Mouse (Mus musculus): ENCODE measurements around the gene Il2rb.

Gene Il2rb

GRCm38 (mm10) chr15:78494968-78495406, at the start of gene Il2rb:
Gene Il2rb (minus strand): TSS chr15:78495271.
- H3K4me1 ChIP-seq (replicated peaks; ENCODE audit: low read depth, low read length): no peaks in the 10 kb centered on the region
- TF ChIP-seq POU5F1 (IDR thresholded peaks at IDR 0.05; ENCODE audit: borderline replicate concordance, low read length) (no peak), NANOG (IDR thresholded peaks at IDR 0.05; ENCODE audit: borderline replicate concordance, low read length) (no peak), CTCF (conservative IDR thresholded peaks at IDR 0.05; ENCODE audit: low read length) (no peak)
- H3K27me3 ChIP-seq (ENCODE audit: insufficient read depth, low read length): no peaks in the 10 kb centered on the region; the same call in 1 of the 2 replicates
- no peak within 1 kb of the TSS for H3K4me3 ChIP-seq (replicated peaks; ENCODE audit: low read length)
- H3K36me3 ChIP-seq (ENCODE audit: insufficient read depth, low read length): no peaks in the 10 kb centered on the region
- H3K9me3 ChIP-seq (ENCODE audit: low read length): no peaks in the 10 kb centered on the region

- Histone ChIP-seq H3K4me1 (replicated peaks; ENCODE audit: low read depth, low read length) (peaks cover 55% of the 10 kb centered on the region), H3K36me3 (ENCODE audit: insufficient read depth, low read length) (no peaks in the 10 kb centered on the region), H3K4me3 (replicated peaks; ENCODE audit: low read length) (no peak within 1 kb of the TSS; the same call in 1 of the 2 replicates), H3K9me3 (ENCODE audit: low read length) (no peaks in the 10 kb centered on the region), H3K27me3 (ENCODE audit: insufficient read depth, low read length) (peaks cover 55% of the 10 kb centered on the region)
- TF ChIP-seq CTCF (conservative IDR thresholded peaks at IDR 0.05; ENCODE audit: low read length): no peak
- no peak for TF ChIP-seq NANOG (IDR thresholded peaks at IDR 0.05; ENCODE audit: borderline replicate concordance, low read length)
- TF ChIP-seq POU5F1 (IDR thresholded peaks at IDR 0.05; ENCODE audit: borderline replicate concordance, low read length): no peak
These were observed 49.5 kb upstream of the Il2rb start, which contains the start of gene Sstr3 for GRCm38 (mm10) chr15:78544561-78545001. Gene Sstr3 (minus strand): TSS chr15:78544685.

GRCm38 (mm10) chr15:78544041-78544440, 49.0 kb upstream of the Il2rb start:
- Histone ChIP-seq H3K36me3 (ENCODE audit: insufficient read depth, low read length) (no peaks in the 10 kb centered on the region), H3K4me3 (replicated peaks; ENCODE audit: low read length) (no peak overlapping the region), H3K4me1 (replicated peaks; ENCODE audit: low read depth, low read length) (peaks cover 53% of the 10 kb centered on the region), H3K9me3 (ENCODE audit: low read length) (no peaks in the 10 kb centered on the region), H3K27me3 (ENCODE audit: insufficient read depth, low read length) (peaks cover 60% of the 10 kb centered on the region)
- TF ChIP-seq CTCF (conservative IDR thresholded peaks at IDR 0.05; ENCODE audit: low read length) (no peak), POU5F1 (IDR thresholded peaks at IDR 0.05; ENCODE audit: borderline replicate concordance, low read length) (no peak), NANOG (IDR thresholded peaks at IDR 0.05; ENCODE audit: borderline replicate concordance, low read length) (no peak)

- H3K36me3 ChIP-seq (ENCODE audit: insufficient read depth, low read length): no peaks in the 10 kb centered on the region
- TF ChIP-seq CTCF (conservative IDR thresholded peaks at IDR 0.05; ENCODE audit: low read length) (no peak), POU5F1 (IDR thresholded peaks at IDR 0.05; ENCODE audit: borderline replicate concordance, low read length) (no peak), NANOG (IDR thresholded peaks at IDR 0.05; ENCODE audit: borderline replicate concordance, low read length) (no peak)
- peaks cover 67% of the 10 kb centered on the region for H3K27me3 ChIP-seq (ENCODE audit: insufficient read depth, low read length)
- H3K4me1 ChIP-seq (replicated peaks; ENCODE audit: low read depth, low read length): peaks cover 41% of the 10 kb centered on the region
- H3K4me3 ChIP-seq (replicated peaks; ENCODE audit: low read length): no peak overlapping the region
- H3K9me3 ChIP-seq (ENCODE audit: low read length): no peaks in the 10 kb centered on the region
These were observed 47.8 kb upstream of the Il2rb start for GRCm38 (mm10) chr15:78542767-78543303.

- Histone ChIP-seq H3K36me3 (ENCODE audit: insufficient read depth, low read length) (no peaks in the 10 kb centered on the region), H3K9me3 (ENCODE audit: low read length) (no peaks in the 10 kb centered on the region), H3K4me3 (replicated peaks; ENCODE audit: low read length) (no peak overlapping the region), H3K4me1 (replicated peaks; ENCODE audit: low read depth, low read length) (peaks cover 35% of the 10 kb centered on the region), H3K27me3 (ENCODE audit: insufficient read depth, low read length) (peaks cover 67% of the 10 kb centered on the region)
- TF ChIP-seq POU5F1 (IDR thresholded peaks at IDR 0.05; ENCODE audit: borderline replicate concordance, low read length) (no peak), CTCF (conservative IDR thresholded peaks at IDR 0.05; ENCODE audit: low read length) (no peak), NANOG (IDR thresholded peaks at IDR 0.05; ENCODE audit: borderline replicate concordance, low read length) (no peak)
These were observed 47.2 kb upstream of the Il2rb start for GRCm38 (mm10) chr15:78542098-78542766.

GRCm38 (mm10) chr15:78541606-78542005, 46.5 kb upstream of the Il2rb start:
- no peak overlapping the region for H3K4me3 ChIP-seq (replicated peaks; ENCODE audit: low read length)
- peaks cover 67% of the 10 kb centered on the region for H3K27me3 ChIP-seq (ENCODE audit: insufficient read depth, low read length)
- peaks cover 35% of the 10 kb centered on the region for H3K4me1 ChIP-seq (replicated peaks; ENCODE audit: low read depth, low read length)
- no peaks in the 10 kb centered on the region for H3K36me3 ChIP-seq (ENCODE audit: insufficient read depth, low read length)
- TF ChIP-seq POU5F1 (IDR thresholded peaks at IDR 0.05; ENCODE audit: borderline replicate concordance, low read length) (no peak), CTCF (conservative IDR thresholded peaks at IDR 0.05; ENCODE audit: low read length) (no peak), NANOG (IDR thresholded peaks at IDR 0.05; ENCODE audit: borderline replicate concordance, low read length) (no peak)
- no peaks in the 10 kb centered on the region for H3K9me3 ChIP-seq (ENCODE audit: low read length)

- Histone ChIP-seq H3K4me1 (replicated peaks; ENCODE audit: low read depth, low read length) (peaks cover 40% of the 10 kb centered on the region), H3K36me3 (ENCODE audit: insufficient read depth, low read length) (no peaks in the 10 kb centered on the region), H3K27me3 (ENCODE audit: insufficient read depth, low read length) (peaks cover 63% of the 10 kb centered on the region), H3K9me3 (ENCODE audit: low read length) (no peaks in the 10 kb centered on the region), H3K4me3 (replicated peaks; ENCODE audit: low read length) (no peak overlapping the region)
- TF ChIP-seq CTCF (conservative IDR thresholded peaks at IDR 0.05; ENCODE audit: low read length) (no peak), POU5F1 (IDR thresholded peaks at IDR 0.05; ENCODE audit: borderline replicate concordance, low read length) (no peak), NANOG (IDR thresholded peaks at IDR 0.05; ENCODE audit: borderline replicate concordance, low read length) (no peak)
These were observed 46.0 kb upstream of the Il2rb start for GRCm38 (mm10) chr15:78541036-78541435.

GRCm38 (mm10) chr15:78535723-78536421, 40.8 kb upstream of the Il2rb start:
- Histone ChIP-seq H3K9me3 (ENCODE audit: low read length) (no peaks in the 10 kb centered on the region), H3K27me3 (ENCODE audit: insufficient read depth, low read length) (peaks cover 25% of the 10 kb centered on the region), H3K4me1 (replicated peaks; ENCODE audit: low read depth, low read length) (peaks cover 30% of the 10 kb centered on the region), H3K4me3 (replicated peaks; ENCODE audit: low read length) (no peak overlapping the region), H3K36me3 (ENCODE audit: insufficient read depth, low read length) (no peaks in the 10 kb centered on the region)
- TF ChIP-seq NANOG (IDR thresholded peaks at IDR 0.05; ENCODE audit: borderline replicate concordance, low read length) (no peak), CTCF (conservative IDR thresholded peaks at IDR 0.05; ENCODE audit: low read length) (no peak), POU5F1 (IDR thresholded peaks at IDR 0.05; ENCODE audit: borderline replicate concordance, low read length) (no peak)

Measured in E14TG2a.4 (cell line).